Mouse (Mus musculus) T-helper 1 cell (primary cell): Measurements from ENCODE around the gene Slc1a7.

Source experiments
- in situ Hi-C: fragments of 300-600 bp; cut with MboI, MseI; formaldehyde crosslinking; loops from one replicate; pipeline ENCODE4 v1.15.1; 2025; ENCODE audit warnings: high pct_unique_total_duplicates

The Slc1a7 gene

DNA sequence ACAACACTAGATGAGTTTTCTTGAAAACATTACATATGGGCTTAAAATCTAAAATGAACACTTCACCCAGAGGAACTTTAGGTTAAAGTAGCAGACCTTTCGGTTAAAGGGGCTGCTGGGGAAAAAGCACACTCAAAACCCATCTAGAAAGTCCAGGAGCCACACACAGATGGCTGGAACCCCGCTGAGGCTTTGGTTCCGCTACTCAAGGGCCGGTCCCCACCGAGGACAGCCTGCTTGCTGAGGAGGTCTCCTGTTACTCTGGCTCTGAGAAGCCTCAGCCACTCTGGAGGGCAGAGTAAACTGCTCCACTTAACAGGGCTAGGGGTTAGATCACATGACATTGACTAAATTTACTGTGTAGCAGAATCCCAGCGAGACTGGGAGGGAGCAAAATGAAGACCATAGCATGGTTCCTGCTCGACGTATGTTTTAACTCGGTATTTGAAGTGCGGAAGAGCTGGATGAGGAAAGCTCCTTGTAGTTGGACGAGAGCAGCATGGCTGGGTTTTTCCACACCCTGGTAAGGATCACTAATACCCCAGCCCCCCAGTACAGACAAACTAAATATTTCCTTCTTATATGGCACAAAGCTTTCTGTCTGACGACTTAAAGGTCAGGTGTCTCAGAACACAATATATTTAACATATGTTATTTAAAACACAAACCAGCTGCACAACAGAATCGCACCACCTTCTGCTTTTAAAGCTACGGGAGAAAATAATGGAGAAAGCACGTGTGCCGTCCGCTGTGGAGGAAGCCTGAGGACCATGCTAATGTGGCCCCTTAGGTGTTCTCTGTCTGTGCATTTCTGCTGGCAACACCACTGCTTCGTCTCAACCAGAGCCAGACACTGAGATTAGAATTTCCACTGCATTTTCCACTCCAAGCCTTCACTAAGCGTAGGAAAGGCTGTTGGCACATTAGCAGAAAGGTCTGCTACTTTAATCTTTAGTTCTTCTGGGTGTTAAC lies 77.3 kb downstream of the Slc1a7 start:
- in situ Hi-C loops = no loop called here

DNA sequence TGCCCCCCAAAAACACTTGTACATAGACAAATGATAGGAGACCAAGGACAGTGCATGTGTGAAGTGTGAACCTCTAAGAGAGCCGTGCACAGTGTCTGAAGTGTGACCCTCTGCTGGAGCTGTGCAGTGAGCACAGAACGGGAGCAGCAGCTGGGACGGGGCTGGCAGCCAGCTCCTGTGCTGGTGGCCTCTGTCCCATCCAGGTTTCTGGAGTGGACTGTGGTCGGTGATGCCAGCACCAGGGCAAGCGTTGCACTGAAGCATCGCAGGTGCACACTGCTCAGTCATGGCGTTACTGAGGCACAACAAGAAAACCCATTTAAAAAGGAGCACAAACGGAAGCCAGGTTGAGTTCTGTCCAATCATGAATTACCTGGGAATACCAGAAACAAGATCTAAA lies 78.0 kb downstream of the Slc1a7 start:
- in situ Hi-C loops = no loop called here

DNA sequence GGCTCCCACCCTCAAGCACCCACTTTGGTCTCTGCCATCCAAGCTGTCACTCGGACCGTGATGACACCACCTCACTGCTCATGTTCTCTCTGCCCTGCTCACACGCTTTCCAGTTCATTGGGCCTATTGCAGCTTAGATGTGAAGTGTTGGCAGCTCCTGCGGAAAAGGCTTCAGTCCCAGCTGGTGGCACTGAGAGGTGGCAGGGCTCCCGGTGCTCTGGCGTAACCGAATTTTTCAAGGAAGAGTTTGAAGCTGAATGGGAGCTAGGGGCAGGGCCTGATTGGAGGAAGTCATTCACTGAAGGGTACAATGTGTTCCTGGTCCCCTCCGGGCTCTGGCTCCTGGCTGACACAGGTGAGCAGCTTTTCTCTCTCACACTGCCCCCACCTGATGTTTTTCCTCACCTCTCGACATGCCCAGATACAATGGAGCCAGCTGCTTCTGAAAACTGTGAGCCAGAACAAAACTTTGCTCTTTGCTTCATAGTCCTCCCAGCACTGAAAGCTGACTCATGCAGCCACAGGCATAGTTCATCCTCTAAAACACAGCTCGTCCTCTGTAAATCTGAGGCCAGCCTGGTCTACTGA lies 83.6 kb downstream of the Slc1a7 start:
- in situ Hi-C loops = no loop called here

DNA sequence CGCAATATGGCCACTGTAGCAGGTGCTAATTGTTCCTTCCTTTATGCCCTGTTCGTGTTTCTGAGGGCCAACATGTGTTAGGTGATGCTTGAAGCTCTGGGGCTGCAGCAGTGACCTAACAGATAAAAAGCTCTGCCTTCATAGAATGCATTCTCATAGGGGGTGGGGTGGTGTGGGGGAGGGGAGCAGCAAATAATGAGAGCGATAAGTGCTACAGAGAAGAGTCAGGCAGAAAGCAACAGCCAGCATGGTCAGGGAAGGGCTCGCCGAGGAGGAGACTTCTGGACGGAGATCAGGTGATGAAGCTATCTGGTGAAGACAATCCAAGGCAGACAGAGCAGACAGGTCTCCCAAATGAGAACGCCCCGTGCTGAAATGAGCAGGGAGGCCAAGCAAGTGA lies 84.5 kb downstream of the Slc1a7 start:
- in situ Hi-C loops = no loop called here

DNA sequence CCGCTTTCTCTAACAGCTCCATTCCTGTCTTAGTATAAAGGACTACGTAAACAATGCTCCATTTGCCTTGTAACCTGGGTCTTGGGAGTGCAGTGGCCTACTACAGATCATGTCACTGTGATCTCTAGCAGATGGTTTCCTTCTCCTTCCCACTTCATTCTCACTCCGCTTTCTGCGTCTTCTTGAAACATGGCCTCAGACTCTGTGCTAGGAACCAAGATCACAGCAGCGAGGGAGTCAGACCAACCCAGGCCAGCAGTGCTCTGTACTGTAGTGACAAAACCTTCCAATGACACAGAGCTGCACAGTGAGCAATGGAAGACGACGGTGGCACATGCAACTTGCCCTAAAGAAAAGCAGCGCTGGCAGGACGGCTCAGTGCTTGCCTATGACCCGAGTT lies 87.7 kb downstream of the Slc1a7 start:
- in situ Hi-C loops = no loop called here

DNA sequence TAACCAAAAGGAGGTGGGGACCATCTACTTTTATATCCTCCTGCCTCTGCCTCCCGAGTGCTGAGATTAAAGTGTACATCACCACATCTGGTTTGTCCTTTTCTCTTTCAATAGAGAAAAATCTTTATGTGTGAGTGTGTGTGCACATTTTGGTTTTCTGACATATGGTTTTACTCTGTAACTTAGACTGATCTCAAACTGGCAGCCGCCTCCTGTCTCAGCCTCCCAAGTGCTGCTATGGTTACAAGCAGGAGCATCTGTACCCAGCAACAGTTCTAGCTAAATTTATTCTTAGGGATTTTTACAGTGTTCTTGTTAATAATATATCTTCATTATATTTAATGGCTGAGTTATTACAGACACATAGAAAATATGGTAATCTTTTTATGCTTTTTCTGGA lies 89.1 kb downstream of the Slc1a7 start:
- in situ Hi-C loops = no loop called here

DNA sequence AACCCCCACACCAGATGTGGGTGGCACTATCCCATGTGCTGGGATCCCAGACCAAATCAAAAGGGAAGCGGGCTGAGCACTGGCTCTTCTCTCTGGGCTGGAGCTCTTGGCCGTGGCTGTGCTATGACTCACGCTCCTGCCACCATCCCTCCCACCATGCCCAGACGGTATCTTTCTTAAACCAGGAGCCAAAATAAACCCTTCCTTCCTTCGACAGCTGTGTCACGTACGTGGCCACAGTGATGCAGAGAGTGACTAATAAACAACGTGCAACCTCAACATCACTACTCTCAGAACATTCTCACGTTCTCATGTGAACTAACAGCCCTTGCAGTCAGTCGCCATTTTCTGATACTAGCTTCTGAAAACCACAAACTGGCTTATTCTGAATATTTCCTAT lies 90.0 kb downstream of the Slc1a7 start:
- in situ Hi-C loops = no loop called here

DNA sequence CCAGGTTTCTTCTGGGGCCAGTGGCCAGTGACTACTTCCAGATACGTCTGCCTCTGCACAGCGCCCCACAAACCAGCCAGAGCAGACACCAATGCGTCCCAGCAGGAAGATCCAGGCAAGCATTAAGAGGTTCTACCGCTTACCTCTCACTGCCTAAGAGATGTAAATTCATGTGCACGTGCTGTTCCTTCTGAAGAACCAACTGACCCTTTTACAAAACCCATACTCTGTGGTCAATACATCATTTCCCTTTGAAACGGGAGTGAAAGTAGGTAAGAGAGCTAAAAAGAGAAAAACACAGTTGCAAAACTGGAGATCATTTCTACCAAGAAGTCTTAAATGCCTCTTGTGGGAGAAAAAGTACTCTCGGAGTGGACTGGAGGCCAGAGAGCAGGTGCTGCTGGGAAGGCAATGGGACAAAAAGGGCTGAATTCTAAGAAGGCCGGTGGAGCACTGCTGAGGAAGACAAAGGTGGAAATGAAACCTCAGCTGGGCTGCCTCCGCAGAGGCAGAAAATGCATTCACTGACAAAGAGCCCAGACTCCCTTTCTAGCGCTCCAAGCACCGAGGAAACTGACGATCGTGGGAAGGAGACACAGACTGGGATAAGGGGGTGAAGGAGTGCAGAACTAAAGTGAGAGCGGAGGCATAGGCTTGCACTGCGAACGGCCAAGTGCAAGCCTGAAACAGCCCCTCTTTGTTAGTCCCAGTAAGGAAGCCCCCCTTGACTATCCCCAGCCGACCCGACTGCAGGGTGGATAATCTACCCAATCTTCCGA lies 91.7 kb downstream of the Slc1a7 start:
- in situ Hi-C loops = no loop called here

DNA sequence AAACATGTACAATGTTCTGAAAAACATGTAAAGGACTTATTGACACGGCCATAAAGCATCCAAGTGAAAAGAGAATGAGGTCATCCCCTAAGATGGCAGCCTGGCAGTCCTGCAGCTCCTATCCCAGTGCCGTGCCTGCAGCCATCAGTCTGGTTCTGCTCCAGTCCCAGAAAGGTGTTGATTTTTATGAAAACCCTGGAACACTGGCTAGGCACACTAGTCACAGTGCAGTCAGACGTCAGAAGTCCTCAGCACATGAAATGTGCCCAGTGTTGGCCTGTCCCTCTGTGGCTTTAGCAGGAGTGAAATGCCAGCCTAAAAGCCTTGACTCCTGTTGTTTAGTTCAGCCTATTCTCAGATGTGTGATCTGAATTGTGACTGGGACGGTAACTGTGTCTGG lies 92.6 kb downstream of the Slc1a7 start:
- in situ Hi-C loops = no loop called here

DNA sequence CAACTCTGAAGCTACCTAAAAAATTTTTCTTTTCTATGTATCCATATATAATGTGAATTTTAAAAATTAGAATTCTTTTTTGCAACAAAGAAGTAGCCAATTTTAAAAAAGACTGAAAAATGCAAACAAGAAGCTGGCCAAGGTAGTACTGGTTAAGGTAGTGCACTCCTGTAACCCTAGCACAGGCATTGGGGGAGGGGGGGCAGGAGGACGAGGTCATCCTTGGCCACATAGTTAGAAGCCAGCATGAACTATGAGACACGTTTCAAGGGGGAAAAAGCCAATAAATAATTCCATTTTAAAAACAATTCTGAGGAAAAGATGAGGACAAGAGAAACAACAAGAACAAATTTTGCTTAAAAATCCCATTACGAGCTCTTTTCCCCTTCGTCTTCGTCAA lies 94.4 kb downstream of the Slc1a7 start:
- in situ Hi-C loops = no loop called here
